Mouse (Mus musculus): ENCODE measurements around the gene Ubl7.

DNA sequence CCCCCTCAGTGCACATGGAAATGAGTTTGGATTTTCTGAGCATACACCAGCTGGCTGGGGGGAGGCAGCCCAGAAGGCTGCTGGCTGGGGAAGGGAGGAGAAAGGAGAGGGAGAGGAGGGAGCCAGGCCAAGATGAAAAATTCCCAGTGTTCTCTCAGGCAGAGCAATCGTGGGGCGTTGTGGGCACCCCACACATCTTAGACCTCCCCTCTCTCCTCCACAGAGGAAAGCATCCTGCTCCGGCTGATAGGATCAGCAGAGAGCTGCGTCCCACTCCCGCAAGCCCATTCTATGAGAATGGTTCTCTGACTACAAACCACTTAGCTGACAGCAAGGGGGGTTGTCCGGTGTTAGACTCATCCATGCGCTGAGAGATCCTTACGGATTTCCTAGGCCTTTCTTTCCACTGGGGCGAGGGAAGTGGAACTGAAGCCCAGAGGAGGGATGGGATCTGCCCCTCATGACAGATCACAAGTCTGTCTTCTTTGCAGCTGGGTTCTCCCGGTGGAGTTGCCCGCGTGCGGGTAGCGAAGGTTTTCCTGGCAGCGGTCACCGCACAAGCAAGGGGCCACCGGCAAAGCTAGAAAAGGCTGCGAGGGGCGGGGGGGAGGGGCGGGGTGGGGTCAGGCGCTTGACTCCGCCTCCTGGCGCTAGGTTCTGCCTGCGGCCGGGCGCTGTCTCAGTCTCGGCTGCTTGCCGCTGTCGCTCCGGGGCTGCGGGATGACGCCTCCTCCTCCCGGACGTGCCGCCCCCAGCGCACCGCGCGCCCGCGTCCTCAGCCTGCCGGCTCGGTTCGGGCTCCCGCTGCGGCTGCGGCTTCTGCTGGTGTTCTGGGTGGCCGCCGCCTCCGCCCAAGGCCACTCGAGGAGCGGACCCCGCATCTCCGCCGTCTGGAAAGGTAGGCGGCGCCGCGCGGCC lies 28.9 kb downstream of the Ubl7 start, which contains the start of gene Sema7a:
- no peak for TF ChIP-seq GATA1 (IDR thresholded peaks at IDR 0.05; ENCODE audit: low read length)
- no peak for TF ChIP-seq TAL1 (IDR thresholded peaks at IDR 0.05; ENCODE audit: low read length)
